17 mouse cellular contexts compared by ENCODE assay signal in genomic region chr1:152060265-152060664, GRCm38 (mm10).
"Had no signal": no experiment of that assay in that cellular context is flagged by ENCODE, and none has a peak within 500 bp of the region (broad histone marks: within the 10 kb centered on the region; RNA-seq: fewer than 3 reads in every experiment).

No protein-coding gene starts in this region.

- H3K27me3 ChIP-seq: neural tube, embryonic 13.5 days; neural tube, embryonic 15.5 days had no signal

- H3K36me3 ChIP-seq: neural tube, embryonic 13.5 days; neural tube, embryonic 15.5 days had no signal

- H3K9ac ChIP-seq: lung, embryonic 14.5 days; neural tube, embryonic 13.5 days; neural tube, embryonic 15.5 days had no signal

- H3K27ac ChIP-seq: neural tube, embryonic 13.5 days; neural tube, embryonic 15.5 days had no signal

- H3K4me3 ChIP-seq: myocyte; neural tube, embryonic 13.5 days; neural tube, embryonic 15.5 days had no signal

- DNase-seq: lung, adult 18-20 months; lung, embryonic 14.5 days; lung, postnatal 10 days; lung, postnatal 4 days; midbrain, embryonic 14.5 days; retina, postnatal 1 day; right cerebral cortex, adult 18-20 months; right cerebral cortex, postnatal 25 days; right cerebral cortex, postnatal 4 days; spleen, adult 18-20 months; thymus, adult 18-20 months; thymus, postnatal 14 days; thymus, postnatal 36 days had no signal

- ATAC-seq: midbrain, embryonic 16.5 days had no signal

- H3K9me3 ChIP-seq: neural tube, embryonic 13.5 days; neural tube, embryonic 15.5 days had no signal

- H3K4me2 ChIP-seq: lung, embryonic 14.5 days; neural tube, embryonic 13.5 days; neural tube, embryonic 15.5 days had no signal
